Mouse (Mus musculus): Measurements from ENCODE around the gene Npas3. TPM values are rescaled to one million over a fixed set of nuclear protein-coding genes. Genes with fewer than 3 reads are reported as not detected.

Gene Npas3
- total and polyA plus RNA-seq, 2 experiments from 2014 or later, result 16.6 to 28.3 TPM

- no peaks in the 10 kb centered on the region for H3K27me3 ChIP-seq (ENCODE audit: insufficient read depth, low read length)
- ATAC-seq (no peak), DNase-seq (no peak)
- H3K9me3 ChIP-seq (ENCODE audit: low read length), result no peaks in the 10 kb centered on the region
- no peaks in the 10 kb centered on the region for H3K36me3 ChIP-seq (ENCODE audit: insufficient read depth)
- H3K4me3 ChIP-seq (ENCODE audit: low read depth, low read length), result no peak overlapping the region
- no peak overlapping the region for H3K9ac ChIP-seq
- 96% methylated on average over 3 of the region's 3 CpGs for WGBS
- no peak overlapping the region for H3K27ac ChIP-seq (ENCODE audit: low read depth, low read length)
- TF ChIP-seq CTCF (IDR thresholded peaks at IDR 0.05; ENCODE audit: low read depth), result no peak
- no peaks in the 10 kb centered on the region for H3K4me1 ChIP-seq (ENCODE audit: insufficient read depth)
- H3K4me2 ChIP-seq (ENCODE audit: low read depth), result no peak overlapping the region
Observed at GRCm38 (mm10) chr12:54099458-54099857, 851.0 kb downstream of the Npas3 start.

- no peak for TF ChIP-seq CTCF (IDR thresholded peaks at IDR 0.05; ENCODE audit: low read depth)
- WGBS, result 88% methylated on average over 4 of the region's 5 CpGs
- ATAC-seq (no peak), DNase-seq (no peak)
- Histone ChIP-seq H3K9me3 (ENCODE audit: low read length) (no peaks in the 10 kb centered on the region), H3K27me3 (ENCODE audit: insufficient read depth, low read length) (no peaks in the 10 kb centered on the region), H3K9ac (no peak overlapping the region), H3K27ac (ENCODE audit: low read depth, low read length) (no peak overlapping the region), H3K4me1 (ENCODE audit: insufficient read depth) (no peaks in the 10 kb centered on the region), H3K4me2 (ENCODE audit: low read depth) (no peak overlapping the region), H3K36me3 (ENCODE audit: insufficient read depth) (no peaks in the 10 kb centered on the region), H3K4me3 (ENCODE audit: low read depth, low read length) (no peak overlapping the region)
Observed at GRCm38 (mm10) chr12:54101307-54101870, 852.9 kb downstream of the Npas3 start.

DNA sequence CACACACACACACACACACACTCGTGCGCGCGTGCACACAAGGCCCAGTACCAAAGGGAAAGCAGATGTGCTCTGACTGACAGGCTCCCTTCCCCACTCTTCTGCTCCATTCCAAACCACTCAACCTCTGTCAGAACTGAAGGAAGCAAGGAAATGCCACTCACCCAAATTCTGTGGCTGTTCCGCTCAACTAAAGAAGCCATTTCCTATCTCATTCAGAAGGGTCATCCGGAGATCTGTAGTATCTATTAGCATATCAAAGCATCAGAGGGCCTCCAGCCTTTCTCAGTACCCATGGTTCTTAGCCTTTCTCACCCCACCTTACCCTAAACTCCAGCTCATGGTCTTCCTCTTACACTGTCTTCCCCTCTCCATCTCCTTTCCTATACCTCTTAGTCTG is 854.0 kb downstream of the Npas3 start:
- TF ChIP-seq CTCF (IDR thresholded peaks at IDR 0.05; ENCODE audit: low read depth), result no peak
- Histone ChIP-seq H3K4me1 (ENCODE audit: insufficient read depth) (no peaks in the 10 kb centered on the region), H3K9me3 (ENCODE audit: low read length) (no peaks in the 10 kb centered on the region), H3K9ac (no peak overlapping the region), H3K36me3 (ENCODE audit: insufficient read depth) (no peaks in the 10 kb centered on the region), H3K27me3 (ENCODE audit: insufficient read depth, low read length) (no peaks in the 10 kb centered on the region), H3K4me3 (ENCODE audit: low read depth, low read length) (no peak overlapping the region), H3K4me2 (ENCODE audit: low read depth) (no peak overlapping the region), H3K27ac (ENCODE audit: low read depth, low read length) (no peak overlapping the region)
- WGBS, result 79% methylated on average over 6 of the region's 6 CpGs
- ATAC-seq (no peak), DNase-seq (no peak)

GRCm38 (mm10) chr12:54105531-54105930 is 857.1 kb downstream of the Npas3 start:
- Histone ChIP-seq H3K36me3 (ENCODE audit: insufficient read depth) (no peaks in the 10 kb centered on the region; the same call in 1 of the 2 replicates), H3K27me3 (ENCODE audit: insufficient read depth, low read length) (no peaks in the 10 kb centered on the region), H3K9me3 (ENCODE audit: low read length) (no peaks in the 10 kb centered on the region), H3K4me2 (ENCODE audit: low read depth) (no peak overlapping the region), H3K4me3 (ENCODE audit: low read depth, low read length) (no peak overlapping the region), H3K9ac (no peak overlapping the region), H3K27ac (ENCODE audit: low read depth, low read length) (no peak overlapping the region), H3K4me1 (ENCODE audit: insufficient read depth) (no peaks in the 10 kb centered on the region)
- WGBS, result 55% methylated on average over 5 of the region's 5 CpGs
- ATAC-seq, result no peak
- DNase-seq, result peak; percentile 68
- TF ChIP-seq CTCF (IDR thresholded peaks at IDR 0.05; ENCODE audit: low read depth), result peak; percentile 61

- DNase-seq, result no peak
Observed at GRCm38 (mm10) chr12:54105946-54106345, 857.5 kb downstream of the Npas3 start.

GRCm38 (mm10) chr12:54110342-54110741 is 861.9 kb downstream of the Npas3 start:
- Histone ChIP-seq H3K27ac (ENCODE audit: low read depth, low read length) (no peak overlapping the region), H3K36me3 (ENCODE audit: insufficient read depth) (no peaks in the 10 kb centered on the region; the same call in 1 of the 2 replicates), H3K4me3 (ENCODE audit: low read depth, low read length) (no peak overlapping the region), H3K9ac (no peak overlapping the region), H3K4me1 (ENCODE audit: insufficient read depth) (no peaks in the 10 kb centered on the region), H3K4me2 (ENCODE audit: low read depth) (no peak overlapping the region), H3K9me3 (ENCODE audit: low read length) (no peaks in the 10 kb centered on the region), H3K27me3 (ENCODE audit: insufficient read depth, low read length) (no peaks in the 10 kb centered on the region)
- ATAC-seq (no peak), DNase-seq (no peak)
- WGBS, result 39% methylated on average over 2 of the region's 2 CpGs
- TF ChIP-seq CTCF (IDR thresholded peaks at IDR 0.05; ENCODE audit: low read depth), result no peak

More at GRCm38 (mm10) chr12:54105946-54106345, 857.5 kb downstream of the Npas3 start:
- no peak for TF ChIP-seq CTCF (IDR thresholded peaks at IDR 0.05; ENCODE audit: low read depth)
- Histone ChIP-seq H3K4me3 (ENCODE audit: low read depth, low read length) (no peak overlapping the region), H3K27ac (ENCODE audit: low read depth, low read length) (no peak overlapping the region), H3K36me3 (ENCODE audit: insufficient read depth) (no peaks in the 10 kb centered on the region; the same call in 1 of the 2 replicates), H3K9ac (no peak overlapping the region), H3K27me3 (ENCODE audit: insufficient read depth, low read length) (no peaks in the 10 kb centered on the region), H3K4me1 (ENCODE audit: insufficient read depth) (no peaks in the 10 kb centered on the region), H3K9me3 (ENCODE audit: low read length) (no peaks in the 10 kb centered on the region), H3K4me2 (ENCODE audit: low read depth) (no peak overlapping the region)
- no peak for ATAC-seq
- WGBS, result 98% methylated on average over 3 of the region's 3 CpGs

GRCm38 (mm10) chr12:54110930-54111329 is 862.5 kb downstream of the Npas3 start:
- Histone ChIP-seq H3K36me3 (ENCODE audit: insufficient read depth) (no peaks in the 10 kb centered on the region; the same call in 1 of the 2 replicates), H3K4me2 (ENCODE audit: low read depth) (no peak overlapping the region), H3K27me3 (ENCODE audit: insufficient read depth, low read length) (no peaks in the 10 kb centered on the region), H3K4me1 (ENCODE audit: insufficient read depth) (no peaks in the 10 kb centered on the region), H3K9ac (no peak overlapping the region), H3K9me3 (ENCODE audit: low read length) (no peaks in the 10 kb centered on the region), H3K27ac (ENCODE audit: low read depth, low read length) (no peak overlapping the region), H3K4me3 (ENCODE audit: low read depth, low read length) (no peak overlapping the region)
- DNase-seq (peak; percentile 47), ATAC-seq (peak; percentile 69)
- no peak for TF ChIP-seq CTCF (IDR thresholded peaks at IDR 0.05; ENCODE audit: low read depth)
- 13% methylated on average over 3 of the region's 3 CpGs for WGBS

Data from forebrain, postnatal 0 days (tissue).